Mouse (Mus musculus) neural tube, embryonic 14.5 days (tissue): ENCODE results near the gene Gsn. TPM values are rescaled to one million over a fixed set of nuclear protein-coding genes. Genes with fewer than 3 reads are reported as not detected.

Source experiments
- ATAC-seq: fragments of 200-750 bp; cut with Nextera tagmentation; 2 replicates; pipeline ENCODE4 v1.8.0; 2017; ENCODE audit warnings: low read depth, mild to moderate bottlenecking, moderate TSS enrichment, moderate library complexity
- H3K27ac ChIP-seq: fragments of 300-500 bp; sonication (generic); 2 replicates; pipeline ENCODE4 v1.5.1; 2014; ENCODE audit warnings: low read depth, mild to moderate bottlenecking, control low read depth, low read length, moderate library complexity, mixed read lengths
- H3K27me3 ChIP-seq: fragments of 300-500 bp; sonication (generic); 2 replicates; pipeline ENCODE4 v1.6.1; 2014; ENCODE audit warnings: low read length; ENCODE audit not compliant: control insufficient read depth, insufficient read depth
- H3K36me3 ChIP-seq: fragments of 300-500 bp; sonication (generic); 2 replicates; pipeline ENCODE4 v1.6.1; 2014; ENCODE audit warnings: low read length, mixed read lengths; ENCODE audit not compliant: control insufficient read depth, insufficient read depth
- H3K4me1 ChIP-seq: fragments of 300-500 bp; sonication (generic); 2 replicates; pipeline ENCODE4 v1.6.1; 2014; ENCODE audit warnings: low read length; ENCODE audit not compliant: control insufficient read depth, insufficient read depth
- H3K4me2 ChIP-seq: fragments of 300-500 bp; sonication (generic); 2 replicates; pipeline ENCODE4 v1.6.1; 2014; ENCODE audit warnings: mild to moderate bottlenecking, low read depth, low read length, control low read depth
- H3K4me3 ChIP-seq: fragments of 300-500 bp; sonication (generic); 2 replicates; pipeline ENCODE4 v1.5.1; 2014; ENCODE audit warnings: low read depth, low read length, control low read depth, mixed read lengths
- H3K9ac ChIP-seq: fragments of 300-500 bp; sonication (generic); replicated peaks from 2 replicates; pipeline ENCODE4 v1.6.1; 2014; ENCODE audit warnings: low read depth, mild to moderate bottlenecking, control low read depth, low read length, mixed read lengths
- H3K9me3 ChIP-seq: fragments of 300-500 bp; sonication (generic); 2 replicates; pipeline ENCODE4 v1.6.1; 2016; ENCODE audit warnings: low read length; ENCODE audit not compliant: control insufficient read depth
- WGBS: fragments of 180-500 bp; shearing (Covaris S2); extraction: QIAGEN DNeasy Blood & Tissue Kit; methylation state at CpG from one replicate; pipeline ENCODE4 v1.1.7; 2014; 5-methylcytosine and 5-hydroxymethylcytosine counted together
- polyA plus RNA-seq: library from polyadenylated mRNA; unstranded; fragments of >200 nt; fragmentation: Nextera tagmentation; extraction: Ambion mirVana; gene quantifications from 2 replicates; pipeline ENCODE4 v1.2.1, GENCODE M21; 2014

Gene Gsn
- 19.3 and 38.1 TPM in 2 replicates for polyA plus RNA-seq

- Histone ChIP-seq H3K4me1 (0 out of 2 replicates have a peak, but pooled peaks cover 8% of the 10 kb centered on the region), H3K9me3 (no peaks in the 10 kb centered on the region), H3K27ac (no peak within 1 kb of the TSS), H3K27me3 (0 out of 2 replicates have a peak, but pooled peaks cover 3% of the 10 kb centered on the region), H3K36me3 (no peaks in the 10 kb centered on the region), H3K4me2 (peak within 1 kb of the TSS; percentile 92), H3K9ac (peak within 1 kb of the TSS; percentile 61), H3K4me3 (peak within 1 kb of the TSS; percentile 47)
- ATAC-seq = peak; percentile 93
- 3% methylated on average over 54 of the region's 54 CpGs for WGBS
Measured at GRCm38 (mm10) chr2:35255885-35256833, at the start of gene Gsn. TSS of gene Gsn (plus strand) at chr2:35256380.

GRCm38 (mm10) chr2:35206761-35207160, 49.4 kb upstream of the Gsn start:
- no peak overlapping the region for H3K27ac ChIP-seq
- no peak for ATAC-seq
- H3K4me3 ChIP-seq = no peak overlapping the region
- H3K27me3 ChIP-seq = no peaks in the 10 kb centered on the region
- 93% methylated on average over 3 of the region's 3 CpGs for WGBS
- H3K36me3 ChIP-seq = no peaks in the 10 kb centered on the region
- H3K9me3 ChIP-seq = no peaks in the 10 kb centered on the region
- no peaks in the 10 kb centered on the region for H3K4me1 ChIP-seq
- no peak overlapping the region for H3K4me2 ChIP-seq
- H3K9ac ChIP-seq = no peak overlapping the region

GRCm38 (mm10) chr2:35208054-35208453, 48.1 kb upstream of the Gsn start:
- H3K9me3 ChIP-seq = no peaks in the 10 kb centered on the region
- no peak overlapping the region for H3K27ac ChIP-seq
- H3K4me1 ChIP-seq = no peaks in the 10 kb centered on the region
- 90% methylated on average over 3 of the region's 3 CpGs for WGBS
- no peak for ATAC-seq
- H3K36me3 ChIP-seq = no peaks in the 10 kb centered on the region
- no peaks in the 10 kb centered on the region for H3K27me3 ChIP-seq
- no peak overlapping the region for H3K9ac ChIP-seq
- H3K4me3 ChIP-seq = no peak overlapping the region
- H3K4me2 ChIP-seq = no peak overlapping the region

- Histone ChIP-seq H3K4me1 (no peaks in the 10 kb centered on the region), H3K9ac (no peak overlapping the region), H3K36me3 (no peaks in the 10 kb centered on the region), H3K9me3 (no peaks in the 10 kb centered on the region), H3K4me2 (no peak overlapping the region), H3K27ac (no peak overlapping the region), H3K27me3 (no peaks in the 10 kb centered on the region), H3K4me3 (no peak overlapping the region)
- 73% methylated on average over 8 of the region's 8 CpGs for WGBS
- no peak for ATAC-seq
Measured at GRCm38 (mm10) chr2:35208931-35209665, 47.1 kb upstream of the Gsn start.

GRCm38 (mm10) chr2:35211681-35212080, 44.5 kb upstream of the Gsn start:
- no peak overlapping the region for H3K4me3 ChIP-seq
- no peaks in the 10 kb centered on the region for H3K9me3 ChIP-seq
- WGBS = 83% methylated on average over 3 of the region's 3 CpGs
- no peaks in the 10 kb centered on the region for H3K4me1 ChIP-seq
- no peak overlapping the region for H3K27ac ChIP-seq
- no peak overlapping the region for H3K9ac ChIP-seq
- H3K36me3 ChIP-seq = no peaks in the 10 kb centered on the region
- H3K27me3 ChIP-seq = no peaks in the 10 kb centered on the region
- H3K4me2 ChIP-seq = no peak overlapping the region
- ATAC-seq = no peak

GRCm38 (mm10) chr2:35213345-35213910, 42.8 kb upstream of the Gsn start:
- Histone ChIP-seq H3K36me3 (no peaks in the 10 kb centered on the region), H3K9ac (no peak overlapping the region), H3K27ac (no peak overlapping the region), H3K4me1 (no peaks in the 10 kb centered on the region), H3K27me3 (no peaks in the 10 kb centered on the region), H3K9me3 (no peaks in the 10 kb centered on the region), H3K4me2 (no peak overlapping the region), H3K4me3 (no peak overlapping the region)
- ATAC-seq = no peak
- WGBS = 88% methylated on average over 12 of the region's 12 CpGs

- WGBS = 2% methylated on average over 12 of the region's 12 CpGs
- H3K4me1 ChIP-seq = no peaks in the 10 kb centered on the region
- no peaks in the 10 kb centered on the region for H3K9me3 ChIP-seq
- H3K4me3 ChIP-seq = no peak overlapping the region
- no peaks in the 10 kb centered on the region for H3K27me3 ChIP-seq
- 0 out of 2 replicates have a peak overlapping the region, but pooled peaks have one; percentile 6 for H3K4me2 ChIP-seq
- H3K27ac ChIP-seq = no peak overlapping the region
- H3K9ac ChIP-seq = no peak overlapping the region
- peak; percentile 90 for ATAC-seq
- no peaks in the 10 kb centered on the region for H3K36me3 ChIP-seq
Measured at GRCm38 (mm10) chr2:35214881-35215358, 41.3 kb upstream of the Gsn start.

GRCm38 (mm10) chr2:35215363-35215762, 40.8 kb upstream of the Gsn start:
- Histone ChIP-seq H3K4me3 (no peak overlapping the region), H3K4me2 (no peak overlapping the region), H3K27ac (no peak overlapping the region), H3K4me1 (no peaks in the 10 kb centered on the region), H3K9ac (no peak overlapping the region), H3K36me3 (no peaks in the 10 kb centered on the region), H3K27me3 (no peaks in the 10 kb centered on the region), H3K9me3 (no peaks in the 10 kb centered on the region)
- ATAC-seq = peak; percentile 28; the same call in 1 of the 2 replicates
- WGBS = 29% methylated on average over 14 of the region's 14 CpGs
